Mouse (Mus musculus): ENCODE results near the gene Gm12185. TPM values are rescaled to one million over a fixed set of nuclear protein-coding genes. Genes with fewer than 3 reads are reported as not detected.
"Not testable (repeated sequence)": the region's sequence is repeated elsewhere in the genome, so short reads cannot be mapped to it uniquely, and the experiment has no call there.

The Gm12185 gene
- not detected for total RNA-seq (2021)

DNA sequence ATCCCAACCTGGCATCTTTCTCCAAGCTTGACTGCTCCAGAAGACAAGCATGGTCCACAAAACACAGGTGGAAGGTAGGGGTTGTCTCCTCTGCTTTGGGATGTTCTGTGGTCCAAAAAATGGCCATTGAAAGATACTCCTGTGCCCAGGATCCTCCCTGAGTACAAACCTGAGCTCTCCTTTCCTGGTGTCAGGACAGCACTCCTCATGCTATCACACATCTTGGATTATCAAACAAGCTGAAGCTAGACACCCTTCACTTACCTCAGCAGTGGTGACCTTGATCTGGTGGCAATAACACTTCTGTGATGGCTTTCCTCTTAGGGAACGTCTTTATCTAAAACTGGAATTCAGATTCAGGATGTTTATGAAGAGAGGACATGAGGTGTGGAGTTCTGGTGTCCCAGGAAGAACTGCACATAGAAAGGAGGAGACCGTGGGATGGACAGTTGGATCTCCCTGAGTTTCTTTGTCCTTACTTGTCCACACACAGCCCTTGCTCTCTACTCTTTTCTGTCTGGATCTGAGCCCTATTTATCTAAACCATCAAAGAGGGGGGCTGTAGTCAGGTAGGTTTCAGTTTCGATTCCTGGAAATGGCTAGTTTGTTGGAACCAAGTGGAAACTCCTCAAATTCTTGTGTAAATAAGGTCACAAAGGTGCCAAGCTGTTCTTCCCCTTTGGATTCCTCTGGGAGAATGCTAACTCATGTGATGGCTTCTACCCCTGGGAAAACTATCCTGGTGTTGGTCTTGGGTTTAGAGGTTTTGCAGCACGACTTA is at the start of gene Gm12185:
Gm12185 (minus strand) TSS at position 487 of the 781 bp plus-strand sequence.
- intact Hi-C loops (cut with DNase I); DNase-seq (ENCODE audit: extremely low spot score in 1 of 2, low spot score in 2 of 2): not testable (repeated sequence)

DNA sequence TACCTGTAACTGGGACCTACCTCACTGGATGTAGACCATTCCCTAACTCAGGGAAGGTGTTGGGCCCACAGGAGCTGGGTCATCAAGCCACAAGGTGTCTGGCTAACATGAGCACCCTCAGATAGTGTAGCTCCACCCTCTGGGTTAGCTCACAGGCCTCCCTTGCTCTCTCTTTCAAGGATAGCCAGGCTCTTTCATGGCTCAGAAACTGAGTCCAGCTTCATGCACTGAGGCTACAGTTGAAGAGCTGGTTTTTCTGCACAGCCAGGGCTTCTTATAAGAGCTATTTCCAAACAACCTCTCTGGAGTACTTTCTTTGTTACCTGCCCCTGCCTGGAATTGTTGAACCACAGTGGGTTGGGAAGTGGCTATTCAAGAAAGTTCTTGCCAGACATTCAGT is 20.0 kb upstream of the Gm12185 start:
- intact Hi-C loops (cut with DNase I); DNase-seq (ENCODE audit: extremely low spot score in 1 of 2, low spot score in 2 of 2): not testable (repeated sequence)

DNA sequence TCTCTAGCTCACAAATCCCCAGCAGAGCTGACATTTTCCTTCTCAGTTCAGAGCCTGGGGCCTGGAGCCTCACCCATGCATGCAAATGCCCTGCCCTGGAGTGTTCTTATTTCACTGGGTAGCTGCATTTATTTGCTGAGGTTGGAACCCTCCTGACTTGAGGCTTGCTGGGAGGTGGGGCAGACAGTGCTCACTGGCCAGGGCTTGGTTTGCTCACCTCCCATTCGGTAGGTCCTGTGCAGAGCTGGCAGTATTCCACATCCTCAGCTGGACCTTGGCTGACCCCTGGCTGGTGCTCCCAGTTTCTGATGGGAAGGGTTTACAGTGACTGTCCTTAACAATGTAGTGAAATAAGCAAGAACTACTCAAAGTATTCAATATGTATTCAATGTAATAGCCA is 14.8 kb upstream of the Gm12185 start:
- DNase-seq (ENCODE audit: extremely low spot score in 1 of 2, low spot score in 2 of 2); intact Hi-C loops (cut with DNase I): not testable (repeated sequence)

DNA sequence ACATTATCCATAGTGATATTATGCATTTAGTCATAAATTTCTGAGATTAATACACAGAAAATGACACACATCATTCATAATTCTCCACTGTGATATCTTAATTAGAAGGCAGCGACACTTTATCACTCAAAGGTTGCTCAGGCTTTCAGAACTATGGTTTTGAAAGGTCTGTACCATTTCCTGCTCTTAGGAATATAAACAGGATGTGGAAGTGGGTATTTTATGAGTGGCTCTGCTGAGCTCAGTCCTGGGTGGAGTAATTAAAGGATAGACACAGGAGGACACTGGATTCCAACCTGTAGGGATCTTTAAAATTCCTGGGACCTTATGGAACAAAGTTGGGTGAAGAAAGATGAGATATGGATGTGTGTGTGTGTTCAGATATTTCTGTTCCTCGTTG is 14.3 kb upstream of the Gm12185 start:
- DNase-seq (ENCODE audit: extremely low spot score in 1 of 2, low spot score in 2 of 2); intact Hi-C loops (cut with DNase I): not testable (repeated sequence)

GRCm38 (mm10) chr11:49000411-49000810 is 8.4 kb upstream of the Gm12185 start:
- intact Hi-C loops (cut with DNase I); DNase-seq (ENCODE audit: extremely low spot score in 1 of 2, low spot score in 2 of 2): not testable (repeated sequence)

DNA sequence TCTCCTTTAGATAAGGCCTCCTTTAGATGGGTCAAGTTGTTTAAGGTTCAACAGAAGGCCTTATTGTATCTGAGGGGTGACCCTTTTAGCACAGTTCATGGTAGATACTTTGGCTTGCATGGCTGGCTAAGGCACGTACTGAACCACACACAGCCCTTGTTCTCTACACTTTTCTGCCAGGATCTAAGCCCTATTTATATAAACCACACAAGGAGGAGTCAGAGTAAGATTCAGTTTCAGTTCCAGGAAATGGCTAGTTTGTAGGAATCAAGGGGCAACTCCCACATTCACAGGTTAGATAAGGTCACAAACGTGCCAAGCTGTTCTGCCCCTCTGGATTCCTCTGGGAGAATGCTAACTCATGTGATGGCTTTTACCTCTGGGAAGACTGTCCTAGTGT is 2.0 kb upstream of the Gm12185 start, which contains the start of gene Tgtp1:
Tgtp1 (minus strand) TSS at position 155 of the 400 bp plus-strand sequence.
- intact Hi-C loops (cut with DNase I); DNase-seq (ENCODE audit: extremely low spot score in 1 of 2, low spot score in 2 of 2): not testable (repeated sequence)

- DNase-seq (ENCODE audit: extremely low spot score in 1 of 2, low spot score in 2 of 2); intact Hi-C loops (cut with DNase I): not testable (repeated sequence)
These were observed 1.3 kb upstream of the Gm12185 start for GRCm38 (mm10) chr11:48993296-48993695.

DNA sequence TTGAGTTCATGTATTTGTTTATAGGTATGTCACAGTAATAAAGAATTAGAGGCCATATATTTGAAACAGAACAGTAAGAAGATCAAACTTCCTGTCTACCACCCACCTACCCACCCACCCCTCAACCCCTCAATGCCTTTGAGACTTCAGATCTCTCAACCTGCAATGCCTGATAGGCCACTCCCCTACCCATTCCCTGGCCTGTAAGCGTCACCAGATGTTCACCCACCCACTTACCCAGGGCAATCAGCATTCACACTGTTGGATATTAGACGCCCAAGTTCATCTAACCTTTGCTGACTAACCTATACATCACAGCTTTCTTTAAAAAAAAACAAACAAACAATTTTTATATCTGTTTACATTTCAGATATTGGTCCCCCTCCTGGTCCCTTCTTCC is 2.0 kb downstream of the Gm12185 start:
- intact Hi-C loops (cut with DNase I); DNase-seq (ENCODE audit: extremely low spot score in 1 of 2, low spot score in 2 of 2): not testable (repeated sequence)

DNA sequence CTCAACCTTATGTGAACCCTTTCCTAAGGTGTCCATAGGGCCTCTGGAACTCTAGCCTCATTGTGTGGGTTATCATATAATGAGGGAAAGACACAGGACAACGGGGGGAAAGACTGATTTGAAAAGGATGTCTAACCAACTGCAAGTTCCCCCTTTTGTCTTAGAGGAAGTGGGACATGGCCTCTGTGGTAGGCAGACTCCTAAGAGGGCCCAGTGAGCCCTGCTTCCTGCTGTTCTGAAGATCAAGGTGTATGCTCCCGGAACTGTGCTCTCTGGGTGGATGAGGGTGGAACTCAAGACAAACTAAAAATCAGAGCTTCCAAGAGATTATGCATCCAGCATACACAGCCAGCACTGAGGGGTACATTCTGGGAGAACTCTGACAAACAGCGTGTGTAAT is 3.8 kb downstream of the Gm12185 start:
- DNase-seq (ENCODE audit: extremely low spot score in 1 of 2, low spot score in 2 of 2); intact Hi-C loops (cut with DNase I): not testable (repeated sequence)

GRCm38 (mm10) chr11:48982848-48983247 is 9.2 kb downstream of the Gm12185 start:
- intact Hi-C loops (cut with DNase I); DNase-seq (ENCODE audit: extremely low spot score in 1 of 2, low spot score in 2 of 2): not testable (repeated sequence)

- intact Hi-C loops (cut with DNase I); DNase-seq (ENCODE audit: extremely low spot score in 1 of 2, low spot score in 2 of 2): not testable (repeated sequence)
These were observed 12.0 kb downstream of the Gm12185 start for GRCm38 (mm10) chr11:48980052-48980451.

DNA sequence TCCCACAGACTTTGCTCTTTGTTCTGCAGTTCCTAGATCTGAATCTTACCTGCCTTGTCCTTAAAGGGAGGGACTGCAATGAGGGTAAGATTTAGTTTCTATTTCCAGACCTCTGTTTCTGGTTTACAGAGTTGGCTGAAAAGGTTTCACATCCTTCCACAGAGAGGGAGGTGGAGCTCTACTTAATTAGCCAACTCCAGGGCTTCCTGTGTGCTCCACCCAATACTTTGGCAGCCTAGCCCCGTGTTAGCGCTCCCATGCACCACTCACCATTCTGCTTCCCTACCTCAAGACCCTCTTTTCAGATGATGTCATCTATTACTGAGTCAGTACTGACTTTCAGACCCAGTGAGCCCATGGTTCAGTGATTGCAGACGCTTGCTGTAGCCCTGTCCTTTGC is 12.8 kb downstream of the Gm12185 start, which contains the start of gene 9930111J21Rik1:
9930111J21Rik1 (minus strand) TSS at position 148 of the 400 bp plus-strand sequence.
- DNase-seq (ENCODE audit: extremely low spot score in 1 of 2, low spot score in 2 of 2); intact Hi-C loops (cut with DNase I): not testable (repeated sequence)

DNA sequence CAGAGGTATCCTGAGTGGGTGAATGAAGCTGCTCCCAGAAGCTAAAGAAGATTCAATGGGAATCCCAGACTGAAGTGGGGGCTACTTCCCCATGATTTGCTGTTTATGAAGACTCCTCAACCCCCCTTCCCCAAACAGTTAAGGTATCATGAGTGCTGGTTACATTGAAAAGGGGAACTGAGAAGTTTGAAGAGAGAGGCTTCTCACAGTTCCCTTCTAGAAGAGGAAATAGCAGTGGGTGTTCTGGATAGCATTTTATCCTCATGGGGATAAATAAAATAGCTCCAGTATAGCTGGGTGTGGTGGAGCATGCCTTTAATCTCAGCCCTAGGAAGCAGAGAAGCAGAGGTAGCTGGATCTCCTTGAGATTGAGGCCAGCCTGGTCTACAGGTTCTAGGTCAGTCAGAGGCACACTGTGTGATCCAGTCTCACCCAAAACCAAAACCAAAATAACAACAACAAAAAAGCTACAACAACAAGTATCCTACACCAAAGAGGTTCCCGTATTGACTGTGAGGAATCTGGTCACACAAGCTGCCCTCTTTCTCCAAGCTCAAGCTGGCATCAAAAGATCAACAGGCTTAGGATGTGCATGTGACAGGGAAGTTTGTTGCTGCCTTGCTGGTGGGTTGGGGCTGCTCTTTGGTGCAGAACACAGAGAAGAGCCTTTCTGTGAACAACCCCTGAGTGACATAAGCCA is 13.6 kb downstream of the Gm12185 start, which contains the start of gene Olfr56:
Olfr56 (plus strand) TSS at position 650 of the 700 bp plus-strand sequence.
- DNase-seq (ENCODE audit: extremely low spot score in 1 of 2, low spot score in 2 of 2); intact Hi-C loops (cut with DNase I): not testable (repeated sequence)

DNA sequence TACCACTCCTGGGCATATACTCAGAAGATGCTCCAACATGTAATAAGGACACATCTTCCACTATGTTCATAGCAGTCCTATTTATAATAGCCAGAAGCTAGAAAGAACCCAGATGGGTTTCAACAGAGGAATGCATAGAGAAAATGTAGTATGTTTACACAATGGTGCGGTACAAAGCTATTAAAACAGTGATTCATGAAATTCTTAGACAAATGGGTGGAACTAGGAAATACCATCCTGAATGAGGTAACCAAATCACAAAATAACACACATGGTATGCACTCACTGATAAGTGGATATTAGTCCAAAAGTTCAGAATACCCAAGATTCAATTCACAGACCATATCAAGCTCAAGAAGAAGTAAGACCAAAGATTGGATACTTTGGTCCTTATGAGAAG is 17.3 kb downstream of the Gm12185 start:
- DNase-seq (ENCODE audit: extremely low spot score in 1 of 2, low spot score in 2 of 2); intact Hi-C loops (cut with DNase I): not testable (repeated sequence)

- not testable (repeated sequence) for DNase-seq (ENCODE audit: extremely low spot score in 1 of 2, low spot score in 2 of 2)
These were observed 45.9 kb downstream of the Gm12185 start, which contains the start of gene Psme2b for GRCm38 (mm10) chr11:48946090-48946489. Gene Psme2b (minus strand): TSS chr11:48946190.

DNA sequence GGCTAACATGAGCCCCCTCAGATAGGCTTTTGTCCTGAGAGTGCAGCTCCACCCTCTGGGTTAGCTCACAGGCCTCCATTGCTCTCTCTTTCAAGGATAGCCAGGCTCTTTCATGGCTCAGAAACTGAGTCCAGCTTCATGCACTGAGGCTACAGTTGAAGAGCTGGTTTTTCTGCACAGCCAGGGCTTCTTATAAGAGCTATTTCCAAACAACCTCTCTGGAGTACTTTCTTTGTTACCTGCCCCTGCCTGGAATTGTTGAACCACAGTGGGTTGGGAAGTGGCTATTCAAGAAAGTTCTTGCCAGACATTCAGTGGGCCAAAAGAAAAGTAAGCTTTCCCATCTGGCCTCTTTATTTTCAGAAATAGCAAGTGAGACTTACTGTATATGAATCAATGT is 52.7 kb downstream of the Gm12185 start:
- DNase-seq (ENCODE audit: extremely low spot score in 1 of 2, low spot score in 2 of 2); intact Hi-C loops (cut with DNase I): not testable (repeated sequence)

More at GRCm38 (mm10) chr11:48946090-48946489, 45.9 kb downstream of the Gm12185 start, which contains the start of gene Psme2b:
- intact Hi-C loops (cut with DNase I), result not testable (repeated sequence)

DNA sequence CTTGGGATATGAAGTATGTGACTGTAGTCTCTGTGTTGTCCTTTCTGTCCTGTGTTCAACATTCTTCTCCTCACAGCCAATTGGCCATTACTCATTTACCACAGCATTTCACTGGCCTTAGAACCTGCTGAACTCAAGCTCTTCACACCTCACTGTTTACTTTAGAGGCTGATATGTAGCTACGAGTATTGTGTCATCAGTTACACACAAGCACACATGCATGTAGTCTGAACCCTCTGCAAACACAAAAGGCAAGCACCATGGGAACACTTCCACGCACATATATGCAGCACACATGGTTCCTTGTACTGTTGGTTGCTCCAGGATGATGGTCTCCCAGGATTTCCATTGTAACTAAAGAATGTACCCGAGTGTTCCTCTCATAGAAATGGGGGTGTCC is 56.7 kb downstream of the Gm12185 start:
- DNase-seq (ENCODE audit: extremely low spot score in 1 of 2, low spot score in 2 of 2); intact Hi-C loops (cut with DNase I): not testable (repeated sequence)

GRCm38 (mm10) chr11:48933923-48934322 is 58.1 kb downstream of the Gm12185 start:
- intact Hi-C loops (cut with DNase I); DNase-seq (ENCODE audit: extremely low spot score in 1 of 2, low spot score in 2 of 2): not testable (repeated sequence)

- DNase-seq (ENCODE audit: extremely low spot score in 1 of 2, low spot score in 2 of 2); intact Hi-C loops (cut with DNase I): not testable (repeated sequence)
These were observed 58.6 kb downstream of the Gm12185 start for GRCm38 (mm10) chr11:48933422-48933821.

All from left cerebral cortex, postnatal 10 days (tissue).